Mouse (Mus musculus) fat pad, adult 2 months (tissue): Measurements from ENCODE around the gene Tcp10b.
"Not testable (repeated sequence)": the region's sequence is repeated elsewhere in the genome, so short reads cannot be mapped to it uniquely, and the experiment has no call there.

Source experiments
- DNase-seq: peaks from one replicate; pipeline ENCODE4 v3.0.0-alpha.2; 2011; ENCODE audit warnings: low read depth, low spot score; ENCODE audit errors: extremely low read depth

Gene Tcp10b

GRCm38 (mm10) chr17:13060804-13061203 lies at the start of gene Tcp10b:
TSS of gene Tcp10b (plus strand) at chr17:13061104.
- not testable (repeated sequence) for DNase-seq

DNA sequence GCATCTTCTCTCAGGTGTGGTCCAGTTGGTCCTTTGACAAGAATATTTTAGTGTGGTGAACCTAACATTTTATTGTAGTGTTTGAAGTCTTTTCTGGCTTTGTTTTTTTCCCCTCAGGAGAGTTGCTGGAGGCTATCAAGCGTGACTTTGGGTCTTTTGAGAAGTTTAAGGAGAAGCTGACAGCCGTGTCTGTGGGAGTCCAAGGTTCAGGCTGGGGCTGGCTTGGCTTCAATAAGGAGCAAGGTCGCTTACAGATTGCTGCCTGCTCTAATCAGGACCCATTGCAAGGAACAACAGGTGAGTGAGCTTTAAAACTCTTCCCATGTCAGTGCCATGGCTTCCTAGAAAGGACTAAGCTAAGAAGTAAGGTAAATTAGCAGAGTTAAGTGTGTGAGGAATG lies 47.6 kb upstream of the Tcp10b start:
- DNase-seq = no peak

DNA sequence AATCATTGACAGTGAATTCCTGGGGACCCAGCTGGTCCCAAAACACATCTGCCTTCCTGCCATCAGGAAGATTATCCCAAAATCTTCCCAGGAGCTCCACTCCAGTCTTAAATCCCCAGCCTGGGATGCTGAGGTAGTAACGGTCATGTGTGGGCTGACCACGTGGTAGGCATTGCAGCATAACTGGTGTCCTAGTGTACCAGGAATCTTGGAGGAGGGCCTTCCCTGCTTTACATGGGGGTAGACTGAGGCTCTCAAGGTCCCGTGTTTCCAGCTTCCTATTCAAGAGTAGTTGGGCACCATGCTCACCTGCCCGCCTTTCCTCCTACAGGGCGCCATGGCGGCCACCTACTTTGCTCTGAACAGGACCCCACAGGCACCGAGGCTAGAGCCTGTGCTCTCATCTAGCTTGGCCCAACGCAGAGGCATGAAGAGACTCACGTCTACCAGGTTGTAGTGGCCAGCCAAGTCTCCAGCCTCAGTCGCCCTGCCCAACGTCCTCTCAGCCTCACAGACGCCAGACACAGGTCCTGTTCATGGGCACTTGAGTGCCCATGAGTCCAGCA lies 24.2 kb upstream of the Tcp10b start:
- DNase-seq = not testable (repeated sequence)

DNA sequence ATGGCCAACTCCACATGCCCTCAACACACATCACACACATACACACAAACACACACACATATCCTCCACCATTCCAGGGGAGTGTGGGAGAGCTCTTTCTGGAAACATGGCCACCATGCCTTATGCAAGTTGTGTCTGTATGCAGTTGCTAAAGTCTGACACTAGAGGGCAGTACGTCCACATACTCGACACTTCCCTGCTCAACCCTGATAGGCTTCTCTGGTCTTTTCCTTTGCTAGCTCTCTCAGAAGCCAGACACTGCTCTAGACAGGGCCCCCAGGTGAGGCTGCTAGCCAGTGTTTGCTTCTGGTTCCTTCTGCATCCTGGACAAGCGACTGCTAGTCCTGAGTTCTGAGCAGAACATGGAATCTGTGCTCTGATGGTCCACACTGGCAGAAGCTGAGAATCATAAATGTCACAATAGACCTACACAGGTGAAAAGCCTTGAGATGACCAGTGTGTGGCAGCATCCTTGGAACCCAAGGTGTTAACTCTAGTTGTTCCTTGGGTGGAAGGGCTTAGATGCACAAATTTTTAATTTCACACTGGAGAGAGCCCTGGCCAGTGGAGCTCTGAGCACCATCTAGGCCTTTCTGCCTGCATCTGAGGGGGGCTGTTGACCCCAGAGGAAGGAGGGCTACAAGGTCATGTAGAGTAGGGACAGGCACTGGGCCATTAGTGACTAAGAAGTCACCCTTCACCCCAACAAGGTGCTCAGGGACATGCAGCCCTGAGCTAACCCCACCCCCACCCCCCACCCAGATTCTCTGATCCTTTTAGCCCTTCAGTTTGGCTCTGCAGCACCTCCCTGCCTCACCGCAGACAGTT lies 16.8 kb upstream of the Tcp10b start:
- not testable (repeated sequence) for DNase-seq

- not testable (repeated sequence) for DNase-seq
These were observed 8.6 kb upstream of the Tcp10b start, which contains the start of gene Gpr31b for GRCm38 (mm10) chr17:13052124-13052813. TSS of gene Gpr31b (minus strand) at chr17:13052296.

DNA sequence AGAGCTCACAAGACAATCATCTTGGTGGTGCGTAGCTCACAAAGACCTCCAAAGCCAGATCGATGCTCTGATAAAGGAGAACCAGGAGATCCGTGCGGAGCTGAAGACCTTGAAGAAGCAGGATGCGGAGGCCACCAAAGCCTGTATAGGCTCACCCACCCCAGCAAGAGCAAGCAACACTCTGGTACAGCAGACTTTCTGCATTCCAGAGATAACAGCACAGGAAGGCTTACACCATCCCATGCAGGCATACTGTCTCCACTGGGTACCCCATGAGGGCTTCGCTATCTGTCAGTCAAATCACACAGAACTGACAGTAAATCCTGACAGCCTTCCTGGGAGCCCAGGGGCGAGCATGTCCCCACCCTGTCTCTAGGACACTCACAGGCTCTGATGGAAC lies 2.0 kb downstream of the Tcp10b start:
- not testable (repeated sequence) for DNase-seq

DNA sequence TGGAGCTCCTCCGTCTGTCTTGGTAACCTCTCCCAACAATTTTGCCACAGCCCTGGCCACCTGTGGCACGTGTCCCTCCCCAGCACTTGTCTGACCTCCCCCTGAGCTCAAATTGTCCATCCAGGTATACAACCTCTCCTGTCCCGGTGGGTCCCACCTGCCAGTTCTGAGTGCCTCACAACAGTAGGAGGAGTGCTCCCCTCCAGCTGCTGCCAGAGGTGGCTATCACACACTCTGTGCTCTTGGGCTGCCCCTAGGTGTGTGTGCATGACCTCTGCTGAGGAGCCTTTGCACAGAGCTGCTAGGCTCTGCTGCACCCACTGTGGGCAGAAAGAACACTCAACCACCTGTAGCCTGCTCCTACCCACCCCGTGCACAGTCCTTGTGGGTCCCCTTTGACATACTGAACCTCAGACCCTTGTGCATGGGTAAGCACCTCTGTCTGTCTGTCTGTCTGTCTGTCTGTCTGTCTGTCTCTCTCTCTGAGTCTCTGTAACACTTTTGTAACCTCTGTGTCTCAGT lies 7.0 kb downstream of the Tcp10b start:
- not testable (repeated sequence) for DNase-seq

- not testable (repeated sequence) for DNase-seq
These were observed 8.3 kb downstream of the Tcp10b start for GRCm38 (mm10) chr17:13069227-13069626.

GRCm38 (mm10) chr17:13091510-13091909 lies 30.6 kb downstream of the Tcp10b start:
- not testable (repeated sequence) for DNase-seq

DNA sequence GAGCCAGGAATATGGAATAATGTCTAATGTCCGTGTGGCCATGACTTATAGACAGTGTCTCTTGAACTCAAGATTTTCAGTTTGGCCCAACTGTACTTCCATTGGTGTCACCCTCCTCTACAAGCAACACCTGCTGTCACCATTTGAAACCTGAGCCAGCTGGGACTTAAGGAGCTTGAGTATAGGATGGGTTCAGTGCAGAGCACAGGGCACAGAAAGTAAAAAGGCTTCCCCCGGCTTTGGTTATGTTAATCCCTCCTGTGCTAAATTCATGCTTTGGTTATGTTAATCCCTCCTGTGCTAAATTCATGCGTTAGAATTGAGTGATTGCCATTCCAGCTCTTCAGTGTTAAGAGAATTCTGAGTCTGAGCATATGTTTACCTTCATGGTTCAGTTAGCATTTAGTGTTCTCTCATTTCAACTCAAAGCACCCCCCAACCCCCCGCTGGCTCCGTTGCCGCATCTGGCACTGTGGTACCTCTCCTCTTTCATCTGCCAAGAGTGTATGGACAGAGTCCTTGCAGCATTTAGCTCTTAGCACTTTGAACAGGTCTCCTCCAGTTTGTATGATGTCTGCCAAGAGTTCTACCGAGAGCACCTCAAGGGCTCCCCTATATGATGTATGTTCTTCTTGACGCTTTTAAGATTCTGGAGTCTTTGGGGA lies 31.3 kb downstream of the Tcp10b start:
- DNase-seq = not testable (repeated sequence)

DNA sequence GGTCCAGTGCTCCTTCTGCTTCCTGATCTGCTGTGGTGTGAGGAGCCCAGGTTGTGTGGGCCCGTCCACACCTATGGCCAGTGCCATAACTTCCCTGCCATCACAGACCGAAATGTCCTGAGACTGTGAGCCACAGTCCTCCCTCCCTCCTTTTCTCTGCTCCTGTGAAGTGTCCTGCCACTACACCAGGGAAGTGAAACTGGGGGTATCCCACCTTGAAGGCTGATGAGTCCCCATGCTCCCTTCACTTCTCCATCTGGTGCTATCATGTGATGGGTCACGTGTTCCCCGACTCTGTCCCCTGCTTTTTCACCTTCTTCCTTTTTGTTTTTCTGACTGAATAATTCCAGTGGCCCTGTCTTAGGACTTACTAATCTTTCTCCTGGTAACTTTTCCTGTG lies 32.1 kb downstream of the Tcp10b start:
- DNase-seq = not testable (repeated sequence)

GRCm38 (mm10) chr17:13106563-13106962 lies 45.7 kb downstream of the Tcp10b start:
- DNase-seq = not testable (repeated sequence)

- not testable (repeated sequence) for DNase-seq
These were observed 51.8 kb downstream of the Tcp10b start for GRCm38 (mm10) chr17:13112504-13113291.

DNA sequence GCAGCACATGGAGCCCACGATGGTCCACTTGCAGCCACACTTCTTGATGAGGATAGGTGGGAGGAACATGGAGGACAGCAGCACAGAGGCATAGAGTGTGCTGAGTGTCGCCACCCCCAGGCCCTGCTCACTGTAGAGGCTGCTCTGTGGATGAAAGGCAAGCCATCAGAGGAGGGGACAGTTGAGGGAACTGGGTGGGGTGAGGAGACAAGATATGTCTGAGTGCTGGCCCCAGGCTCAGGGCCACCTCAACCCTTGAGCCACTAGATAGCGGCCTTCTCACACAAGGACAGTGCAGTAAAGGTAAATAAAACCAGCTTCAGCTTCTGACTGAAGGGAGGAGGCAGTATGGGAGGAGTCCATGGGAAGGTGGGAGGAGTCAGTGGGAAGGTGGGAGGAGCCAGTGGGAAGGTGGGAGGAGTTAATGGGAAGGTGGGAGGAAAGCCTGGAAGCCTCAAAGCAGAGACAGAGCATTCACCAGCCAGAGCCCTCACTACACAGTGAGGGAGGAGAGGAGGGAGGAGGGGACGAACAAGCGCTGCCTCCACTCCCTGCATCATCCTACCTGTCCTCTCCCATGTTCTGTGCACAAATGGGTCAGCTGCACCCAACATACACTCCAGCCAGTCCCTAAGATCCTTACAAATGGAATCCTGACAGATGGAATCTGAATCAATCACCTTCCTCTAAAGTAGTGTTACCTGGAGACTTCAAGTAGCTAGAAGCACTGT lies 62.6 kb downstream of the Tcp10b start:
- DNase-seq = not testable (repeated sequence)

DNA sequence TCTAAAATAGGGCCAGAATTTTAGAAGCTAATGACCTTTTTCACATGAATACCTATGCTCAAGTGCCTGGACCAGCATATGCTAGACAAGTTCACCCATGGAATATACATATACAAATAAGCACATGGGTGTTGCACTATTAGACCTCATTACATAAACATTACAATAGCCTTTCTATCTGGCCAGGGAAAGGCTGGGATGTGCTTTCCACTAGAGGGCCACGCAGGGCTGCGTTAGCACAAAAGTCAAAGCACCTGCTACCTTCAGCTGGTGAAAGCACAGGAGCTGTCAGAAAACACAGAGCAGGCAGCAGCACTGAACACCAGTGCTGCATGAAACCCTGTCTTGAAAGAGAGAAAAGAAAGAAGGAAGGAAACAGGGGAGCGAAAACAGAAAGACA lies 63.3 kb downstream of the Tcp10b start:
- not testable (repeated sequence) for DNase-seq

DNA sequence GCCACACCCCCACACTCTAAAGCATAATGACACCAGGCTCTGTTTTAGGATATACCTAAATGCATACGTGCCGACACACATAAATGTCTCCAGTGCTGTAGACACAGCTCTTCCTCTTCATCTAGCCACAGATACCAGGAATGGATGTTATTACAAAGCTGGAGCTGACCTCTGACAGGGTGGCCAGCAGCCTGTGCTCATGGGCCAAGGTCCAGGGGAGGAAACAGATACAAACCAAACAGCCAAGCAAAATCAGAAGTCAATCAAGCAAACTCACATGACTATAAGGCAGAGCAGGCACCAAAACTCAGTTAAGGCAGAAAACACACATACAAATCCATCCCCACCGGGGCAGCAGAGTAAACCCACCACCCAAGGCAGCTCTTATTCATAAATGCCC lies 68.4 kb downstream of the Tcp10b start:
- DNase-seq = not testable (repeated sequence)

DNA sequence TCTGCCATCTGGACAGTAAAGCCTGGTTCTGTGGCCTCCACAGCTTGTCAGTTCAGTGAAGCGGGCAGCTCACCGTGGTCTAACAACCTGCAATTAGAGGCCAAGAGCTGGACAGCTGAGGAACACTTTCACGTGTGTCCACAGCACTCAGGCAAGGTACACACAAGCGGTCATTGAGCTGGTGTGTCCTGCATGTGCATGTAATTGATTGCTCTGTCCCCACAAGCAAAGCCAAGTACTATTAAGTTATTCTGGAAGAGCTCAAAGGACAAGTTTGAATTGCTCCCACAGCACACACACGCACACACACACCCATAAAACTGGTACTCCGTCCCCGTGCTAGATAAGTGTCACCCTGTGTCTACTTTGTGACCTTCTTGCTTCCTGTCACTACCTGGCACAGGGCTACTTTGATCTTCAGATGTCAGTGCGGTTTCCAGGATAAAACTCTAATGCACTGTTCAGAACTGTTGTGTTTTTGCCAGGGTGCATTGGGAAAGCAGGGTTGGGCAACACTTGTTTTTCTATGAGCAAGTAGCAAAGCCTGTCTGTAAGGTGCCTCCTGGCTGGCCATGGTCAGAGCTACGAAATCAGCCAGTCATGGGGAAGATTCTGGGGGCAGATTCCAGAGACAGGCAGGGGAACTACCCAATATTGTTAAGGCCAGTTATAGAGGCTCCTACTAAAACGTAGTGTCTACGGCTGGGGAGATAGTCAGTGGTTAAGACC lies 69.0 kb downstream of the Tcp10b start:
- DNase-seq = not testable (repeated sequence)

- DNase-seq = not testable (repeated sequence)
These were observed 70.8 kb downstream of the Tcp10b start, which contains the start of gene Unc93a for GRCm38 (mm10) chr17:13131710-13132109. TSS of gene Unc93a (minus strand) at chr17:13131810.
